Mouse (Mus musculus): ENCODE measurements around the gene Alox15. TPM values are rescaled to one million over a fixed set of nuclear protein-coding genes. Genes with fewer than 3 reads are reported as not detected.

The Alox15 gene
- total RNA-seq (2014; fragmentation: Nextera tagmentation) (not detected in 2 replicates), total RNA-seq (2017) (not detected in 2 replicates), polyA plus RNA-seq (2012) (not detected in 2 replicates)

DNA sequence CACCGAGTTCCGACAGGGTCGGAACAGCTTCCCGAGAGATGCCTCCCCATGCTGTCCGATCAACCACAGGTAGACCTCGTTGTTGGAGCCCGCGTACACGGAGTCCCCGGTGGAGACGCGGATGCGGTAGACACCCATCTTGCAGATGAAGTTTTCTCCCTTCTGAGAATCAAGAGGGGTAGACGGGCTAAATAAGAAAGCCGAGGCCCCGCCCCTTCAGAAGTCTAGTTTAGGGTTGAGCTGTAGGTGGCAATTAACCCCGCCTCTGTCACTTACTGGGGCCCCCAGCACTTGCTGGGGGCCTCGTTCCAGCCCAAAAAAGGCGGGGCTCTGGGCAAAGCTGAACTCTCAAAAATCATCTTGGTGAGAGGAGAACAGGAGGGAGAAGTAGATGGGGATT, at the start of gene Alox15:
Gene Alox15, minus strand, starts transcription at position 164 of the 400 bp plus-strand sequence.
- Histone ChIP-seq H3K4me3 (ENCODE audit: low read depth, low read length) (no peak within 1 kb of the TSS), H3K9me3 (replicated peaks) (no peaks in the 10 kb centered on the region), H3K36me3 (replicated peaks) (no peaks in the 10 kb centered on the region), H3K27me3 (ENCODE audit: insufficient read depth, low read length) (peaks cover 40% of the 10 kb centered on the region), H3K4me1 (ENCODE audit: insufficient read depth, low read depth, low read length) (peaks cover 6% of the 10 kb centered on the region)
- no peak for DNase-seq (ENCODE audit: low spot score)
- ATAC-seq (ENCODE audit: extremely low read depth, insufficient number of reproducible peaks, low FRiP score, poor library complexity, severe bottlenecking), result no peak
- TF ChIP-seq TAL1 (conservative IDR thresholded peaks at IDR 0.05; ENCODE audit: low read depth, low read length), result no peak
- no peak for TF ChIP-seq GATA2 (IDR thresholded peaks at IDR 0.05; ENCODE audit: borderline replicate concordance, low read depth, low read length)
- TF ChIP-seq CTCF (IDR thresholded peaks at IDR 0.05; ENCODE audit: low read depth, low read length), result no peak
- TF ChIP-seq GATA1 (IDR thresholded peaks at IDR 0.05; ENCODE audit: borderline replicate concordance, low read length), result no peak
- TF ChIP-seq POLR2AphosphoS5 (IDR thresholded peaks at IDR 0.05; ENCODE audit: insufficient replicate concordance, low read depth, low read length), result no peak

DNA sequence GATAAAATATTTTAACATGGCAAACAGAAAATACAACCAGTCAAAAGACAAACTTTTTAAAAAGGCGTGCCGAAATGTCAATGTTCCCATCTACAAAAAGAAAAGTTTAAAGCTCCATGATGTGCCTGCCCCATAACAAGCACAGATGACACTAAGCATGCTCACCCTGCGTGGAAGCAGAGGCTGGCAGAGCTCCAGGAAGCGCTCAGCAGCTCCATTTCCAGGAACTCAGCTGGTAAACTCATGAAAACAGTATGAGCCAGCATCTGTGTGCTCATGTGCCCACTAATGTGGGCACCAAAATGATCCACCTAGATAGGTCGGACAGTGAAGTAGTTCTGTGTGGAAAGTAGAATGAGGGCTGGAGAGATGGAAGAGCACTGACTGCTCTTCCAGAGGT, 37.6 kb upstream of the Alox15 start:
- H3K27me3 ChIP-seq (ENCODE audit: insufficient read depth, low read length), result no peaks in the 10 kb centered on the region
- H3K9me3 ChIP-seq (replicated peaks), result no peaks in the 10 kb centered on the region
- H3K36me3 ChIP-seq (replicated peaks), result peaks cover 69% of the 10 kb centered on the region
- ATAC-seq (ENCODE audit: extremely low read depth, insufficient number of reproducible peaks, low FRiP score, poor library complexity, severe bottlenecking), result no peak
- H3K4me3 ChIP-seq (ENCODE audit: low read depth, low read length), result no peak overlapping the region
- DNase-seq (ENCODE audit: low spot score), result no peak
- no peak for TF ChIP-seq POLR2AphosphoS5 (IDR thresholded peaks at IDR 0.05; ENCODE audit: insufficient replicate concordance, low read depth, low read length)
- TF ChIP-seq GATA2 (IDR thresholded peaks at IDR 0.05; ENCODE audit: borderline replicate concordance, low read depth, low read length), result no peak
- TF ChIP-seq CTCF (IDR thresholded peaks at IDR 0.05; ENCODE audit: low read depth, low read length), result no peak
- no peak for TF ChIP-seq GATA1 (IDR thresholded peaks at IDR 0.05; ENCODE audit: borderline replicate concordance, low read length)
- no peak for TF ChIP-seq TAL1 (conservative IDR thresholded peaks at IDR 0.05; ENCODE audit: low read depth, low read length)
- peaks cover 21% of the 10 kb centered on the region for H3K4me1 ChIP-seq (ENCODE audit: insufficient read depth, low read depth, low read length)

- ATAC-seq (ENCODE audit: extremely low read depth, insufficient number of reproducible peaks, low FRiP score, poor library complexity, severe bottlenecking), result no peak
- no peak overlapping the region for H3K4me3 ChIP-seq (ENCODE audit: low read depth, low read length)
- H3K4me1 ChIP-seq (ENCODE audit: insufficient read depth, low read depth, low read length), result peaks cover 11% of the 10 kb centered on the region
- H3K9me3 ChIP-seq (replicated peaks), result no peaks in the 10 kb centered on the region
- no peak for DNase-seq (ENCODE audit: low spot score)
- peaks cover 59% of the 10 kb centered on the region for H3K36me3 ChIP-seq (replicated peaks)
- TF ChIP-seq CTCF (IDR thresholded peaks at IDR 0.05; ENCODE audit: low read depth, low read length) (no peak), GATA1 (IDR thresholded peaks at IDR 0.05; ENCODE audit: borderline replicate concordance, low read length) (no peak), GATA2 (IDR thresholded peaks at IDR 0.05; ENCODE audit: borderline replicate concordance, low read depth, low read length) (no peak), POLR2AphosphoS5 (IDR thresholded peaks at IDR 0.05; ENCODE audit: insufficient replicate concordance, low read depth, low read length) (no peak), TAL1 (conservative IDR thresholded peaks at IDR 0.05; ENCODE audit: low read depth, low read length) (no peak)
- no peaks in the 10 kb centered on the region for H3K27me3 ChIP-seq (ENCODE audit: insufficient read depth, low read length)
Observed at GRCm38 (mm10) chr11:70387436-70387835, 35.6 kb upstream of the Alox15 start.

- TF ChIP-seq GATA1 (IDR thresholded peaks at IDR 0.05; ENCODE audit: borderline replicate concordance, low read length) (no peak), CTCF (IDR thresholded peaks at IDR 0.05; ENCODE audit: low read depth, low read length) (no peak), GATA2 (IDR thresholded peaks at IDR 0.05; ENCODE audit: borderline replicate concordance, low read depth, low read length) (no peak), POLR2AphosphoS5 (IDR thresholded peaks at IDR 0.05; ENCODE audit: insufficient replicate concordance, low read depth, low read length) (no peak), TAL1 (conservative IDR thresholded peaks at IDR 0.05; ENCODE audit: low read depth, low read length) (no peak)
- Histone ChIP-seq H3K4me3 (ENCODE audit: low read depth, low read length) (no peak overlapping the region), H3K4me1 (ENCODE audit: insufficient read depth, low read depth, low read length) (peaks cover 17% of the 10 kb centered on the region), H3K9me3 (replicated peaks) (no peaks in the 10 kb centered on the region), H3K36me3 (replicated peaks) (peaks cover 41% of the 10 kb centered on the region), H3K27me3 (ENCODE audit: insufficient read depth, low read length) (no peaks in the 10 kb centered on the region)
- DNase-seq (ENCODE audit: low spot score) (no peak), ATAC-seq (ENCODE audit: extremely low read depth, insufficient number of reproducible peaks, low FRiP score, poor library complexity, severe bottlenecking) (no peak)
Observed at GRCm38 (mm10) chr11:70384136-70384535, 32.3 kb upstream of the Alox15 start.

DNA sequence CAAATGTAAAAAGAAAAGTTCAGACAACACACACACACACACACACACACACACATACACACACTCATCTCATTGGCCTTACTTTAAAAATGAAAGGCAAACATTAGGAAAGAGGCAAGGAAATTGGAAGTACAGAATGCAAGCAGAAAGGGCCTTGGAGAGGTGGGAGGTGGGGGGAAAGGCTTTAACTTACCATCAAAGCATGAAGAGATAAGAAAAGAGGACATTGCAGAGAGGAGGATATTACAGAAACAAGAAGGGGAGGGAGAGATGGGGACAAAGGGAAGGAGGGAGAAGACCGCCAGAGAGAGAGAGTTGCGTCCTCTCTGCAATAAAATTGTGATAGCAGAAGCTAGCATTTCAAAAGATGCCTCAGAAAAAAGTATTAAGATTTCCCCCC, 29.5 kb upstream of the Alox15 start:
- Histone ChIP-seq H3K36me3 (replicated peaks) (peaks cover 18% of the 10 kb centered on the region), H3K27me3 (ENCODE audit: insufficient read depth, low read length) (peaks cover 12% of the 10 kb centered on the region), H3K4me3 (ENCODE audit: low read depth, low read length) (no peak overlapping the region), H3K4me1 (ENCODE audit: insufficient read depth, low read depth, low read length) (peaks cover 12% of the 10 kb centered on the region), H3K9me3 (replicated peaks) (no peaks in the 10 kb centered on the region)
- DNase-seq (ENCODE audit: low spot score) (no peak), ATAC-seq (ENCODE audit: extremely low read depth, insufficient number of reproducible peaks, low FRiP score, poor library complexity, severe bottlenecking) (no peak)
- TF ChIP-seq CTCF (IDR thresholded peaks at IDR 0.05; ENCODE audit: low read depth, low read length) (no peak), GATA1 (IDR thresholded peaks at IDR 0.05; ENCODE audit: borderline replicate concordance, low read length) (no peak), GATA2 (IDR thresholded peaks at IDR 0.05; ENCODE audit: borderline replicate concordance, low read depth, low read length) (no peak), POLR2AphosphoS5 (IDR thresholded peaks at IDR 0.05; ENCODE audit: insufficient replicate concordance, low read depth, low read length) (no peak), TAL1 (conservative IDR thresholded peaks at IDR 0.05; ENCODE audit: low read depth, low read length) (no peak)

DNA sequence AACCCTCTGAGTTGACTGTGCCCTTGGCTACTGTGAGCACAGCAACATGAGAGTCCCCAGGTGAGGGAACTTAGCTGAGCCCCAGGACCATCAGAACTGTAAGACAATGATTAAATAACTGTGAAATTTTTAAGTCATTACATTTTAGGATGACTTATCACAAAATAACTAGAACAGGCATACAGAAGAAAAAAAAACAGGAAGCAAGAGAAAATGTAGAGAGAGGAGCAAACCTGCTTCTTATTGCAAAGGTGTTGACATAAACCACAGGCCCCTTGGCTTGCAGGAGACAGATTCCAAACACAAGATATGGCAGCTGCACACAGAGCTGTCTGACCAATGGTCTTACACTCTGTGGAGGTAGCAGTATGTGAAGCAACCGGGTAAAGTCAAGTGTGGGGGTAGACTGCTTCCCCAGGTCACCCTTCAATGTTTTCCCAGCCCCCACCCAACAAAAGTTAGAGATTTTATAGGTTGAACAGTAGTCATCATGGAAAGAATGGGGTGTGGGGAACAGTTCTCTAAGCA, 28.7 kb upstream of the Alox15 start:
- H3K27me3 ChIP-seq (ENCODE audit: insufficient read depth, low read length), result peaks cover 17% of the 10 kb centered on the region
- H3K36me3 ChIP-seq (replicated peaks), result peaks cover 11% of the 10 kb centered on the region
- ATAC-seq (ENCODE audit: extremely low read depth, insufficient number of reproducible peaks, low FRiP score, poor library complexity, severe bottlenecking) (no peak; the same call in 1 of the 2 replicates), DNase-seq (ENCODE audit: low spot score) (no peak)
- H3K4me3 ChIP-seq (ENCODE audit: low read depth, low read length), result no peak overlapping the region
- TF ChIP-seq GATA2 (IDR thresholded peaks at IDR 0.05; ENCODE audit: borderline replicate concordance, low read depth, low read length) (no peak), TAL1 (conservative IDR thresholded peaks at IDR 0.05; ENCODE audit: low read depth, low read length) (no peak)
- no peaks in the 10 kb centered on the region for H3K9me3 ChIP-seq (replicated peaks)
- peaks cover 12% of the 10 kb centered on the region for H3K4me1 ChIP-seq (ENCODE audit: insufficient read depth, low read depth, low read length)

Measured in G1E (cell line).